Mouse (Mus musculus) urinary bladder, postnatal 36 days (tissue): ENCODE measurements around the gene Vmn1r57.
"Not testable (repeated sequence)": the region's sequence is repeated elsewhere in the genome, so short reads cannot be mapped to it uniquely, and the experiment has no call there.

Experiments used
- DNase-seq, 2 experiments: peaks; one replicate each; pipeline ENCODE4 v3.0.0; 2022; ENCODE audit warnings: low spot score in 2 of 2, mixed read lengths in 1 of 2

The Vmn1r57 gene

GRCm38 (mm10) chr7:5218193-5218592 is at the start of gene Vmn1r57:
Gene Vmn1r57 (plus strand): TSS chr7:5218493.
- DNase-seq: not testable (repeated sequence)

DNA sequence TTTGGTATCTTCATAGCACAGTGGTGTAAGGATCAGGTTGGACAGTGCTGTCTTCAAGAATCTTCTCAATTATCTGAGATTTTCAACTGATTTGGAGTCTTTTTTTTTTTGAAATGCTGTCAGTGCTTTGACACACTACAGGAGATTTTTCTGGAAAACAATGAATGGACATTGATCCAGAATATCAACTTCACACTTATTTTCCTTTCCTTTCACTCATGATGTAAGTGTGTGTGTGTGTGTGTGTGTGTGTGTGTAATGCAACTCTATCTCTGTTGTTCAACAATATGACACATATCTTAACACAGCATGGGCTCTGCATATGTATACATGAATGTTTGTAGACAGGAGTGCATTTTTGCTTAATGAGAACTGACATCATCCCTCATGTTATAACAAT is 21.6 kb upstream of the Vmn1r57 start, which contains the start of gene Vmn1r56:
TSS of gene Vmn1r56 (minus strand) at position 101 of the 400 bp plus-strand sequence.
- DNase-seq: not testable (repeated sequence)

DNA sequence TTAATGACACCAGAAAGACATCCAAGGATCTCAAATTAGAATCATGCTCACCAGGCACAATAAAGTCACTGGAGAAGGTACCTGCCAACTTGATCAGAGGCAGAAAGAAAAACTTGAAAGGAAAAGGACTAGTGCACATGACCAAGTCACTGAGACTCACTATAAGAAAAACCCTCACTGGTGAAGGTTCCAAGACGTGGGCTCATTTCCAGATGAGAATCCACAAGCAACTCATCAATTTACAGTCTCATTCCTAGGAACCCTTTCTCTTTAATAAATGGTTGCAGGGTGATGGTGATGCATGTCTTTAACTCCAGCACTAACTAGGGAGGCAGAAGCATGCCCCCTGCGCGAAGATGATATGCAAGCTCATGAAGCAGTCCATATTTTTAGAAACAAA is 44.8 kb downstream of the Vmn1r57 start:
- no peak for DNase-seq
